Mouse (Mus musculus): ENCODE results near the gene Lrrk1. TPM values are rescaled to one million over a fixed set of nuclear protein-coding genes. Genes with fewer than 3 reads are reported as not detected.

The Lrrk1 gene
- polyA plus RNA-seq (2017; shearing (Covaris generic)), result 4.5 TPM

DNA sequence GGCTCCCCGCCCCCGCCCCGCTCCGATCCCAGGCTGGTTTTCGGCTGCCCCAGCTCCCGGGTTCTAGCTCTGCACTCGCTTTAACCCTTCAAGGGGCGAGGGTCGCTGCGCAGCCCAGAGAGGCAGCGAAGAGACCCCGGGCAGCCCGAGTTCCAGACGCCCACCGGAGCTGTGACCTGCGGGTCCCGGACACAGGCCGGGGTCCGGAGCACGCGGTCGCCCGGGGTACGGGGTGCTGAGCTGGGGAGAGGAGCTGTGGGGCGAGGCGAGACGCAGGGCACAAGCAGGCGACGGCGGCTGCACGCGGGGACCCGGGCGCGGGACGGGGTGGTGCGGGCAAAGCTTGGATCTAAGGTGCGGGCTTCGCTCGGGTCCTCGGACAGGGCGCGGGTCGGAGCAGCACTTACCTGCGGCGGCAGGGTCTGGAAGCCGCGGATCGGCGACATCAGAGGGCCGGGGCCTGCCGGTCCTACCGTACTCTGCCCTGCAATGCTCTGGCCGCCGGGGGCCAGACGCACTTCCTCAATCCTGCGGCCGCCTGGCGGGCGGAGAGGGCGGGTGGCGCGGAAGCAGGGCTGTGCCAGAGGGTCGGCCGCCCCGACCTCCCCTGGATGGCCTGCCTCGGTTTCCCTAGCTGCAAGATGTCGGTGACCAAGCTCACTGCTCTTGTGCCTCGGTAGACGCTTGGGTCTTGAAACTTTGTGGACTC, at the start of gene Lrrk1:
Lrrk1 (minus strand) TSS at position 538 of the 709 bp plus-strand sequence.

DNA sequence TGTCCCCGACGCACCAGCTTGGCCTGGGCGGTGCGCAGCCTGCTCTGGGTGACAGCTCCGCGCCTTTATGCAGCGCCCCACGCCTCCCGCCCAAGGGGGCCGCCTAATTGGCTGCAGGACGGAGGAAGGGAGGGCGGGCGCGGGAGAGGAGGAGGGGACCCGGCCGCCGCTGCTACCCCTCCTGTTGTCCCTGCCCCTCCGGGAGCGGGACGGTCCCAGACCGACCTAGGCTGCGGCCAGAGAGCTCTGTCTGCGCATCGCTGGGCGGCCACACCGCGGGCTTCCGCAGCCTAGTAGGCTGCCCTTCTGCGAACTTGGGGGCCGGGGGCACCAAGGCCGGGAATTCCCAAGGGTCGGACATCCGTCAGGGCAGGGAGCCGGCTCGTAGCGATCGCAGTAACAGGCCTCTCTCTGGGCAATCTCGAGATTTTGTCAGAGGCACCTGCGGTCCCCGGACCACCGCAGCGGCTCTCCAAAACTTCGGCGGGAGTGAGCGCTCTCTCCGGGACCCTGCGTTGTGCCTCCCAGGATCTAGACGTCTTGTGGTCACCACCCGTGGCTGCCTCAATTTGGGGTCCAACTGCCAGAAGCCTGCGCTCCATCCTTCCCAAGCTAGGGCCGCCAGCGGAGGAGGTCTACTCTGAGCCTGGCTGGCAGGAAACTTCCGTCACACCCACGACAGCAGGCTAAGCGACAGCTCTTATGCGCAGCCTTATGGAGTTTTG, 39.4 kb upstream of the Lrrk1 start, which contains the start of gene Aldh1a3:
Aldh1a3 (minus strand) TSS at position 81 of the 725 bp plus-strand sequence.

DNA sequence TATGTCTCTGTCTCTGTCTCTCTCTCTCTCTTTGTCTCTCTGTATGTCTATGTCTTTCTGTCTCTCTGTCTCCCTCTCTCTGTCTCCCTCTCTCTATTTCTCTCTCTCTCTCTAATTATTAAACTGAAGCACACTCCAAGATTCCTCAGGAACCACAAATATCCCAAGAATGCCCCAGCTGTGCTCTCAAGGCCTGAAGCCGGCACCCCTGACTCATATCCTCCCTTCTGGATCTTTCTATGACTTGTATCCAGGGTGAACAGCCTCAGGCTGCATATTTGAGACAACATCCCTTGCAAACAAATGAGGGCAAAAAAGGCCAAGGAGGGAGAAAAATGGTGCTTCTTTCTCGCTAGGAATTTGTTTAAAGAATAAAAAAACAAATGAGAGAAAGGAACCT, 22.2 kb downstream of the Lrrk1 start, which contains the start of gene Gm10974:
Gm10974 (plus strand) TSS at position 2 of the 400 bp plus-strand sequence.

Other genes starting within 250 kb of the Lrrk1 start
- gene Gm10974, start 22.4 kb downstream of the Lrrk1 start, polyA plus RNA-seq (2017; shearing (Covaris generic)), result not detected
- gene Aldh1a3, start 39.2 kb upstream of the Lrrk1 start, polyA plus RNA-seq (2017; shearing (Covaris generic)), result not detected